In the genomic region with DNA sequence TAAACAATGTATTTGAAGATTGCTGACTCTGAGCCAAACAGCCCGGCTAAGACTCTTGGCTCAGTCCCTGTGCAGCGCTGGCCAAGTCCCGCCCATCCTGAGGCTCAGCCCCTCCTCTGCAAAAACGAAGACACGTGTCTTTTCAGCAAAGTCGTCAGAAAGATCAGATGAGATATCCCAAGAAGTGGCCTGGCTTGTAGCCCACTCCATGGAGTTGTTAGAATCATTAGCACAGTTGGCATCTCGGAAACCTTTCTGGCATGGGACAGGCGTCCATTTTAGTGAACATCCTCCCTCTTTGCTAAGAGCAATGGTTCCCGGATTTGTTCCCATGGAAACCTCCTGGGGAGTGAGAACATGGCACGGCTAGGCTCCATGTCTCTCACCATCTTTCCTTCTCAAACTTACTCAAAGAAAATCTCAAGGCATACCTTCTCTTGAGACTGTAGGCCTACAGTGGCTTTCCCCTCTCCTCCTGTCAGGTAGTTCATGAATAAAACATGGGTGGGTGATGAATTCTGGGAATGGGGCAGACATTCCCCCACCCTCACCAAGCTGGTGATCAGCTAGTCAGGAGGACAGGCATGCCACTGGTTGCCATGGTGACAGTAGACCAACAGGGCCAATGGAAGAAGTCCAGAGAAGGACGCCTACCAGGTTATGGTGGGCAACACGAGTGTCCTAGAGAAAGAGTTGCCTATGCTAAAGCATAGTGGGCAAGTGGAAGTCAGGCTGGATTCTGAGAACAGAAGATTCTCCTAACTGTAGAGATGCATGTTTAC, we compare ENCODE assay signal across 8 mouse cellular contexts. TPM values are rescaled to one million over a fixed set of nuclear protein-coding genes. Genes with fewer than 3 reads are reported as not detected.
DNase-seq lines count a peak whose midpoint lies in the region; ATAC-seq and TF ChIP-seq lines count a peak whose summit lies in the region.

No protein-coding gene starts in this region.

- no peaks in the 10 kb centered on the region for H3K27me3 ChIP-seq in heart, embryonic 10.5 days (ENCODE audit: insufficient read depth, poor library complexity, severe bottlenecking)
- no peaks in the 10 kb centered on the region for H3K27me3 ChIP-seq in heart, embryonic 15.5 days
- no peaks in the 10 kb centered on the region for H3K27me3 ChIP-seq in limb, embryonic 14.5 days (ENCODE audit: control insufficient read depth, insufficient read depth, low read length)
- no peaks in the 10 kb centered on the region for H3K27me3 ChIP-seq in liver, postnatal 0 days (ENCODE audit: insufficient read depth, low read length)

- DNase-seq in heart, adult 18-20 months: peak; percentile 74 to 81
- DNase-seq in heart, embryonic 10.5 days (ENCODE audit: low spot score): no peak
- peak; percentile 57 for DNase-seq in adrenal gland, adult 8-10 months
- peak; percentile 82 for DNase-seq in limb, embryonic 14.5 days (ENCODE audit: low spot score)
- DNase-seq in thymus, postnatal 25 days: no peak
- DNase-seq in thymus, postnatal 10 days (ENCODE audit: low spot score in 2 of 2): no peak
- DNase-seq in liver, postnatal 0 days: no peak

- H3K4me1 ChIP-seq in heart, embryonic 10.5 days: peaks cover 73% of the 10 kb centered on the region
- H3K4me1 ChIP-seq in heart, embryonic 15.5 days (replicated peaks): peaks cover 81% of the 10 kb centered on the region
- peaks cover 69% of the 10 kb centered on the region for H3K4me1 ChIP-seq in limb, embryonic 14.5 days (ENCODE audit: control insufficient read depth, insufficient read depth, low read length)
- peaks cover 7% of the 10 kb centered on the region; the same call in 1 of the 2 replicates for H3K4me1 ChIP-seq in liver, postnatal 0 days (ENCODE audit: insufficient read depth)

- TF ChIP-seq EP300 in liver, postnatal 0 days (IDR thresholded peaks at IDR 0.05; ENCODE audit: low read depth): no peak

- H3K4me2 ChIP-seq in heart, embryonic 15.5 days: peak overlapping the region; percentile 24
- H3K4me2 ChIP-seq in limb, embryonic 14.5 days (replicated peaks; ENCODE audit: low read depth, low read length, severe bottlenecking): no peak overlapping the region
- no peak overlapping the region for H3K4me2 ChIP-seq in liver, postnatal 0 days (ENCODE audit: low read depth, low read length)

- H3K9me3 ChIP-seq in heart, embryonic 10.5 days: no peaks in the 10 kb centered on the region
- no peaks in the 10 kb centered on the region for H3K9me3 ChIP-seq in heart, embryonic 15.5 days (replicated peaks)
- no peaks in the 10 kb centered on the region for H3K9me3 ChIP-seq in limb, embryonic 14.5 days (ENCODE audit: control insufficient read depth, low read length)
- no peaks in the 10 kb centered on the region for H3K9me3 ChIP-seq in liver, postnatal 0 days (ENCODE audit: low read length)

- TF ChIP-seq CTCF in liver, postnatal 0 days (IDR thresholded peaks at IDR 0.05; ENCODE audit: low read depth): no peak

- no peak overlapping the region for H3K27ac ChIP-seq in heart, embryonic 10.5 days
- 0 out of 2 replicates have a peak overlapping the region, but pooled peaks have one; percentile 0 for H3K27ac ChIP-seq in heart, embryonic 15.5 days
- no peak overlapping the region for H3K27ac ChIP-seq in limb, embryonic 14.5 days (replicated peaks; ENCODE audit: low read depth, low read length)
- H3K27ac ChIP-seq in liver, postnatal 0 days (ENCODE audit: low read depth): no peak overlapping the region

- H3K9ac ChIP-seq in heart, embryonic 15.5 days: no peak overlapping the region
- no peak overlapping the region for H3K9ac ChIP-seq in limb, embryonic 14.5 days (ENCODE audit: low read depth, low read length, severe bottlenecking)
- no peak overlapping the region for H3K9ac ChIP-seq in liver, postnatal 0 days (replicated peaks)

- H3K4me3 ChIP-seq in heart, embryonic 10.5 days: no peak overlapping the region
- H3K4me3 ChIP-seq in heart, embryonic 15.5 days: no peak overlapping the region
- no peak overlapping the region for H3K4me3 ChIP-seq in limb, embryonic 14.5 days (replicated peaks; ENCODE audit: low read length)
- H3K4me3 ChIP-seq in liver, postnatal 0 days (ENCODE audit: low read depth, low read length): no peak overlapping the region

- TF ChIP-seq POLR2A in limb, embryonic 14.5 days (IDR thresholded peaks at IDR 0.05; ENCODE audit: borderline replicate concordance, extremely low read depth, insufficient read depth, insufficient read length): no peak

- no peaks in the 10 kb centered on the region for H3K36me3 ChIP-seq in heart, embryonic 10.5 days
- H3K36me3 ChIP-seq in heart, embryonic 15.5 days: no peaks in the 10 kb centered on the region
- H3K36me3 ChIP-seq in limb, embryonic 14.5 days (ENCODE audit: control insufficient read depth, insufficient read depth, low read length): no peaks in the 10 kb centered on the region
- no peaks in the 10 kb centered on the region for H3K36me3 ChIP-seq in liver, postnatal 0 days (replicated peaks; ENCODE audit: insufficient read depth, low read length)

- ATAC-seq in heart, embryonic 15.5 days (replicated peaks; ENCODE audit: insufficient number of reproducible peaks, insufficient read depth, low FRiP score, low read depth): no peak
- ATAC-seq in limb, embryonic 14.5 days (ENCODE audit: low FRiP score, low read depth): peak; percentile 57
- no peak for ATAC-seq in liver, postnatal 0 days

- WGBS in heart, embryonic 10.5 days: 67% methylated on average over 12 of the region's 12 CpGs
- 39% methylated on average over 12 of the region's 12 CpGs for WGBS in heart, embryonic 15.5 days
- 53% methylated on average over 12 of the region's 12 CpGs for WGBS in limb, embryonic 14.5 days
- WGBS in liver, postnatal 0 days (ENCODE audit: insufficient replicate concordance): 57% methylated on average over 12 of the region's 12 CpGs

RNA-seq across cellular contexts. Expression of a gene that starts 11.3 kb away (rescaled TPM):
- 10 to 100 TPM; 19.5 to 22.9 TPM for total RNA-seq in heart, adult 18-20 months (2021)
- polyA plus RNA-seq in heart, embryonic 10.5 days (2016; fragmentation: Nextera tagmentation; extraction: Ambion mirVana): 50.4 and 66.2 TPM in 2 replicates
- 100 to 1,000 TPM in 2 of 4 experiments, 10 to 100 TPM in 2; 35.2 to 174 (median 104) TPM for total RNA-seq in adrenal gland, adult 8-10 months (2022)
- 36.9 and 49.0 TPM in 2 replicates for polyA plus RNA-seq in heart, embryonic 15.5 days (2015; fragmentation: Nextera tagmentation; extraction: Ambion mirVana)
- polyA plus RNA-seq in limb, embryonic 14.5 days (2012; rRNA removed): 146 and 183 TPM in 2 replicates
- 99.3 and 128 TPM in 2 replicates for polyA plus RNA-seq in limb, embryonic 14.5 days (2014; fragmentation: Nextera tagmentation; extraction: Ambion mirVana)
- 24.9 and 26.8 TPM in 2 replicates for polyA plus RNA-seq in liver, postnatal 0 days (2015; fragmentation: Nextera tagmentation; extraction: Ambion mirVana)

RNA-seq across cellular contexts. Expression of a gene that starts 49.7 kb away (rescaled TPM):
- total RNA-seq in heart, adult 18-20 months (2021): not detected
- polyA plus RNA-seq in heart, embryonic 10.5 days (2016; fragmentation: Nextera tagmentation; extraction: Ambion mirVana): 0.41 and 8.8 TPM in 2 replicates
- total RNA-seq in adrenal gland, adult 8-10 months (2022): not detected
- polyA plus RNA-seq in heart, embryonic 15.5 days (2015; fragmentation: Nextera tagmentation; extraction: Ambion mirVana): not detected in 2 replicates
- polyA plus RNA-seq in limb, embryonic 14.5 days (2012; rRNA removed): not detected in 2 replicates
- polyA plus RNA-seq in limb, embryonic 14.5 days (2014; fragmentation: Nextera tagmentation; extraction: Ambion mirVana): not detected in 2 replicates
- polyA plus RNA-seq in liver, postnatal 0 days (2015; fragmentation: Nextera tagmentation; extraction: Ambion mirVana): 79.5 and 93.6 TPM in 2 replicates

Comparison
In these comparisons a context has a peak if more than half of its experiments do, and no peak if none do; other contexts are left out.
1. DNase-seq: peak in heart, adult 18-20 months (2 of 2), adrenal gland, adult 8-10 months (single experiment) and limb, embryonic 14.5 days (single experiment); none in heart, embryonic 10.5 days (single experiment), thymus, postnatal 25 days (single experiment), thymus, postnatal 10 days (0 of 2) and liver, postnatal 0 days (single experiment).